Mouse (Mus musculus) regulatory T cell (primary cell): ENCODE data around the gene Cenpb.

Experiments
- in situ Hi-C: fragments of 300-600 bp; cut with MboI, MseI; formaldehyde crosslinking; loops from one replicate; pipeline ENCODE4 v1.15.1; 2025; ENCODE audit warnings: high pct_unique_total_duplicates

Cenpb gene

GRCm38 (mm10) chr2:131170936-131171335, 8.9 kb downstream of the Cenpb start:
- in situ Hi-C loops, result loop anchor here (10.0 kb wide), 1 partner anchor 1074 kb away; the partner anchor contains the start of gene Tmem230

- in situ Hi-C loops, result no loop called here
Observed at GRCm38 (mm10) chr2:131168914-131169313, 11.0 kb downstream of the Cenpb start.

GRCm38 (mm10) chr2:131167984-131168383, 11.9 kb downstream of the Cenpb start:
- in situ Hi-C loops, result no loop called here

- in situ Hi-C loops, result no loop called here
Observed at GRCm38 (mm10) chr2:131166172-131166571, 13.7 kb downstream of the Cenpb start.

- in situ Hi-C loops, result no loop called here
Observed at GRCm38 (mm10) chr2:131163924-131164323, 15.9 kb downstream of the Cenpb start.

GRCm38 (mm10) chr2:131160671-131161111, 19.2 kb downstream of the Cenpb start:
- in situ Hi-C loops, result no loop called here

- in situ Hi-C loops, result no loop called here
Observed at GRCm38 (mm10) chr2:131159938-131160581, 19.8 kb downstream of the Cenpb start, which contains the start of gene 1700037H04Rik. Gene 1700037H04Rik, minus strand, starts transcription at chr2:131160081.

- in situ Hi-C loops, result no loop called here
Observed at GRCm38 (mm10) chr2:131159491-131159910, 20.4 kb downstream of the Cenpb start.

- in situ Hi-C loops, result no loop called here
Observed at GRCm38 (mm10) chr2:131156987-131157386, 22.9 kb downstream of the Cenpb start.

- in situ Hi-C loops, result no loop called here
Observed at GRCm38 (mm10) chr2:131154036-131154435, 25.8 kb downstream of the Cenpb start.

GRCm38 (mm10) chr2:131152166-131152730, 27.6 kb downstream of the Cenpb start:
- in situ Hi-C loops, result no loop called here

GRCm38 (mm10) chr2:131149254-131149578, 30.7 kb downstream of the Cenpb start:
- in situ Hi-C loops, result no loop called here

GRCm38 (mm10) chr2:131148353-131149253, 31.3 kb downstream of the Cenpb start:
- in situ Hi-C loops, result no loop called here

GRCm38 (mm10) chr2:131147043-131147365, 32.9 kb downstream of the Cenpb start:
- in situ Hi-C loops, result no loop called here

- in situ Hi-C loops, result no loop called here
Observed at GRCm38 (mm10) chr2:131146193-131147042, 33.4 kb downstream of the Cenpb start.

GRCm38 (mm10) chr2:131145536-131145935, 34.3 kb downstream of the Cenpb start:
- in situ Hi-C loops, result no loop called here

GRCm38 (mm10) chr2:131145121-131145520, 34.7 kb downstream of the Cenpb start:
- in situ Hi-C loops, result no loop called here

- in situ Hi-C loops, result loop anchor here (5.0 kb wide), 1 partner anchor 51 kb away; no protein-coding TSS in a partner anchor
Observed at GRCm38 (mm10) chr2:131143007-131143780, 36.7 kb downstream of the Cenpb start.

- in situ Hi-C loops, result loop anchor here (5.0 kb wide), 1 partner anchor 50 kb away; no protein-coding TSS in a partner anchor
Observed at GRCm38 (mm10) chr2:131142592-131142991, 37.3 kb downstream of the Cenpb start.

- in situ Hi-C loops, result loop anchor here (5.0 kb wide), 1 partner anchor 49 kb away; no protein-coding TSS in a partner anchor
Observed at GRCm38 (mm10) chr2:131141336-131141986, 38.4 kb downstream of the Cenpb start.
